Mouse (Mus musculus): ENCODE data around the gene Pik3r5.

Gene Pik3r5

DNA sequence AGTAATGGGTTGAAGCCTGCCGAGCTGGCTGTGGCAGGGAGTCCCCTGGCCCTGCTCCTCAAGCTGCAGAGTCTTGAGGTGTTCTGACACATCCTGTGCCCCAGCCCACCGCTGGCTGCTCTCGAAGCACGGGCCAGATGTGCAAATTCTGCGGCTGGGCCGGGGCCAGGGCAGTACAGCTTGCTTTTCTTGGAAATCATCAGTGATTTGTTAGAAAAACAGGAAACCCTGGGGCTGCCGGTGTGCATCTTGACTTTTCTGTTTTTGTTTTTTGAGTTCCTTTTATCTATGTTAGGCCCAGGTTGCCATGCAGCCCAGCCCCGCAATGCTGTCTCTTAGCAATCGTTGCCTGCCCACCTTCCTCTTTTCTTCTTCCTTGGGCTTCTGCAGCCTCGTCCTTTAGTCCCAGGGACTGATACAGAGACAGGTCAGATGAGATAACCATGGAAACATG, 19.4 kb downstream of the Pik3r5 start:
- DNase-seq (ENCODE audit: low read depth), result no peak

DNA sequence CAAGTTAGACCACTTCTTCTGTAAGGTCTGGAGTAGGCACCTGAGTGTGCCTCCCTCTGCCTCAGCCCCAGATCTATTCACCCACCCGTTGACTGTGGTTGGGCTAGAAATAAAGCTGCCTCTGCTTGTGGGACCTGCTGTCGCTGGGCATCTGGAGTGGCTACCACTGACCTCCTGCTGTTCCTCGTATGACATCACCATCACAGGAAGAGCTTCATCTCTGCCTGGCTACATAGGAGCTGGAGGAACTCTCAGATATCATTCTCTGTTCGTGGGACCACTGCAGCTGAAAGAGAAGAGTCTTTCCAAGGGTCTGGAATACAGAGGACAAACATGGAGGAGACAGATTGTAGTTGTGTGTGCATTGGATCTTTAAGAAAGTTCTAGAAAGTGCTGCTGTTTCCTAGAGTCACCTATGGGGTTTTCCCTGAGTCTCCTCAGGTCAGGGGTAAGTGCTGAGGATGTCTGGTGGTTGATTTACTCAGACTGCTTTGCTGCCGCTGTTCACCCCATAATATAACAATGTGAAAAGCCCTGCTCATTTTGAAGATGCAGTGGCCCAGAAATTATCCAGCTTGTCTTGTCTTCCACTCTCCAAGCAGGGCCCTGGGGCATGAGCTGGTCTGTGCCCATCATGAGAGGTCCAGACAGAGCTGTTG, 20.0 kb downstream of the Pik3r5 start:
- no peak for DNase-seq (ENCODE audit: low read depth)

DNA sequence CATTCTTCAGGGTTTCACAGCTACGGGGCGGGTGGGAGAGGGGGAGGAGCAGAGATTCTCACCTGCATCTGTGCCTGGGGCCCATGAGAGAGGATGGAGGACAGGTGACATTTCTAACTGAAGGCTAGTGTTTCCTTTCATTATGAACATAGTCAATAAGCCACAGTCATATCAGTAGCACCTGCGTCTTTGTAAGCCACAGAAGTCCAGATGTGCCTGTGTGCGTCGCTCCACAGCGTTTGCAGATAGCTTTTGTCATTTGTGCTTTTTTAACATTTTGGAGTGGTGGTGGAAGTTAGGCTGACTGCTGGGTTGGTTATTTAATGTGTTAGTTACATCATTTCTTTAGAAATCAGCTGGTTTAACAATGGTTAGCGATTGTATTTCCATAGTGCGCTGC, 20.8 kb downstream of the Pik3r5 start:
- DNase-seq (ENCODE audit: low read depth), result no peak

DNA sequence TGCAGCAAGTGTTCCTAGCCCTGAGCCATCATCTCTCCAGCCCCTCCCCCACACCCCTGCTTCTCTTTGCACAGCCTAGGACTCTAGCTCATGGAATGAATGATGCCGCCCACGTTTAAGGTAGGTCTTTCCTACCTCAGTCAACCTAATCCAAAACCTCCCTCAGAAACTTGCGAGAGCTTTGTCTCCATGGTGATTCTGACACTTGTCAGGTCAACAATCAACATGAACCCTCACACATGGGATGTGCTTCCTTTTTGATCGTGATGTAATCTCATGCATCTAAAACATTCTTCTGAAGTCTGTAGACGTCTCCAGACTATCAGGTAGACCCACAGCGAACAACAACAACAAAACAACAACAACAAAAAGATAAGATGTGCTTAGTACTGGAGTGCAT, 21.4 kb downstream of the Pik3r5 start:
- DNase-seq (ENCODE audit: low read depth), result no peak

DNA sequence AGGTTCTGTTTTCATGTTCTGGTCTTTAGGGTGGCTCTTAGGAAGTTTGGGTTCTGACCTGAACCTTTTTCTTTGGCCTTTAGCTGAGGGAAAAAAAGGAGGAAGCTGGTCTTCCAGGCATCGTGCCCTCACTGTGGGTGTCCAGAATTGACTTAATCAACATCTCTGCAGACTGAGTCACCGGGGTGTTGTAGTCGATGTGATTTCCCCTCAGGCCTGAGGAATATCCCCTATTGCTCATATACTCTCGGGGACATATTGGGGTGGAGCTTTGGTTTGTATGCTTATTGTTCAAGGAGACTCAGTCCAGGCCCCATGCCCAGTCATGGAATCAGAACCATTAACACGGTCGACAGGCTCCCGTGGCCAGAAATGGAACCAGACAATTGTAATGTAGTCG, 26.2 kb downstream of the Pik3r5 start:
- DNase-seq (ENCODE audit: low read depth), result peak; percentile 72

DNA sequence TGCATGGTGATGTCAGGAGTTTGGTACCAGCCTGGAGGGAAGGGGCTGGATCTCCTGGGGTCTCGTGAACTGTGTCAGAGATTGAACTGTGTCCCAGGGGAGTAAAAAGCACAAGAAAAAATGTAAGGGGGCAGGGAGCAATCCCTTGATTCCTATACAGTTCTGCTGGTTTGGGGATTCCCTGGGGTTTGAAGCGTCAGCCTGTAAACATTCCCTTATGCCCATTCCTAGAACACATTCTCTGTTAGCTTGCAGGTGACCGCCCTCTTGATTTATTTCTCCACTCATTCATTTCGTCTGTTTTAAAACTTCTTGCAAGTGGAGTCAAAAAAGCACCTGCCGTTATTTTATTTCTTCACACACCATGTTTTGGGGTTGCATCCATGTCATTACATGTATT, 27.1 kb downstream of the Pik3r5 start:
- DNase-seq (ENCODE audit: low read depth), result no peak

DNA sequence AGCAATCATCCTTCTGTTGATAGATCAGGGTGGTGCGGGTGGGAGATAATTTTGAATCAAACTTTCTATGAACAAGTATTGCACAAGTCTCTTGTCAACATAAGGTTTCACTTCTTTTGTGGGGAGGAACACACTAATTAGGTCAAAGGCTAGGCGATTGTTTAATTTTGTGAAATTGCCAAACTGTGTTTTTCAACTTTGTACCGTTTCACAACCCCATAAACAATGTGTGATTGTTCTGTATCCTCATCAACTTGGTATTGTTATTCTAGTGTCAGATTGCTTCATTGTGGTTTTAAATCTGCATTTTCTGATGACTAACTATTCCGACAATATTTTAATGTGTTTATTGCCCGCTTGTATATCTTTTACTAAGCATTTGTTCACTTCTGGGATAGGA, 27.6 kb downstream of the Pik3r5 start:
- DNase-seq (ENCODE audit: low read depth), result peak; percentile 49

DNA sequence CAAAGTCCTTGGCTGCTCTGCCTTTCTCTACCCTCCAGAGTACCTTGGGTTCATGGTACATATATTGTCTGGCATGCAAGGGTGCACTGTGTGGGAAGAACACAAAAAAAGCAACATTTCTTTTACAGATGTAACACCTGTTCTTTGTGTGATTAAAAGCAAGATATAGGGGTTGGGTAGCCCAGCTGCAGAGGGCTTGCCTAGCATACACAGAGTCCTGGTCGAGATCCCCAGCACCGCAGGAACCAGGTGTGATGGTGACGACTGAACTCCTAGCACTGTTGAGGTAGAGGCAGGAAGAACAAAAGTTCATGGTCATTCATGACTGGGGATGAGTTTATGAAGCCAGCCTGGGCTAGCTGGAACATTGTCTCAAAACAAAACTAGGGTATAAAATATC, 30.8 kb downstream of the Pik3r5 start:
- DNase-seq (ENCODE audit: low read depth), result no peak

DNA sequence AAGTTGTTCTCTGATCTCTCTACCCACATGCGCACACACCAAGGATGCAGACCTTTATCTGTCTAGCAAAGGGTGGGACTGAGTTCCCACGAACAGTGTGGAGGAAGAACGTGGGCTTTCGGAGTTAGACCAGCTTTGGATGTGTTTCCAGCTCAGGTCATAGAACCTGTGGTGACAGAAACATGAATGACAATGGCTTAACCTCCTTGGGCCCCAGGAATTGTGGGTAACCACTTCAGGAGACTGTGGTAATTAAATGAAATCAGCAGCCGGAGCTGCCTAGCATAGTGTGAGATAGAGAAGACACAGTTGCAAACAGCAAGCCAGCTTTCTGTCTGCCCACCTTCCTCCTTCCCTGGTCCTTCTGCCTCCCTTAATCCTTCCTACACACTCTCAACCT, 32.3 kb downstream of the Pik3r5 start:
- DNase-seq (ENCODE audit: low read depth), result no peak

DNA sequence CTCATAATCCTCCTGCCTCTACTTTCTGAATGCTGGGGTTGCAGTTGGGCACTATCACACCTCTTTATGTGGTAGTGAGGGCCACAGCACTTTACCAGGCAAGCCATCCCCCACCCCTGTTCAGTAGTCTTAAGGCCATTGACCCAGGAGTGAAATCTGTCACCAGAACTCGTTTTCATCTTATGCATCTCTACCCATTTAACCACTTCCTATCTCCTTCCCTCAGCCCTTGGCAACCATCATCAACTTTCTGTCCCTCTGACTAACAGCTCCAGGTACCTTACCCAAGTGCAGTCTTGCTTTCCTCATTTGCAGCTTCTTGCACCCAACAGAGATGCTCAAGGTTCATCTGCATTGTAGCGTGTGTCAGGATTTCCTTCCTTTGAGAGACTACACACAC, 33.2 kb downstream of the Pik3r5 start:
- no peak for DNase-seq (ENCODE audit: low read depth)

DNA sequence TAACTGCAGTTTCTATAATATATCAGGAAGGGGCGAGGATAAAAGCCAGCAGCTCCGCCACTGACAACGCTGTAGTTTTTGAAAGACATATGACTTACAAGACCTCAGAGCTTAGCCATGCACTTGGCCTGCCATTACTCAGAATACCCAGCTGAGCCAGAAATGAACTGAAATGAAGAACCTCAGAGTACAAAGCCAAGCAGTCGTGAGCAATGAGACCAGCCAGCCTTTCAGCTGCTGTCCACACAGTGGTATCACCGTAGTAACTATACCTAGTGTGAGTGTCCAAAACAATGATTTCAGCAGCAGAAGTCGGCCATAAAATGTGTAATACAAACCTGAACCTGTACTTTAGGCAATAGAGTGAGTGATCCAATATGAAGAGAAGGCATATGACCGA, 35.5 kb downstream of the Pik3r5 start:
- DNase-seq (ENCODE audit: low read depth), result peak; percentile 7

DNA sequence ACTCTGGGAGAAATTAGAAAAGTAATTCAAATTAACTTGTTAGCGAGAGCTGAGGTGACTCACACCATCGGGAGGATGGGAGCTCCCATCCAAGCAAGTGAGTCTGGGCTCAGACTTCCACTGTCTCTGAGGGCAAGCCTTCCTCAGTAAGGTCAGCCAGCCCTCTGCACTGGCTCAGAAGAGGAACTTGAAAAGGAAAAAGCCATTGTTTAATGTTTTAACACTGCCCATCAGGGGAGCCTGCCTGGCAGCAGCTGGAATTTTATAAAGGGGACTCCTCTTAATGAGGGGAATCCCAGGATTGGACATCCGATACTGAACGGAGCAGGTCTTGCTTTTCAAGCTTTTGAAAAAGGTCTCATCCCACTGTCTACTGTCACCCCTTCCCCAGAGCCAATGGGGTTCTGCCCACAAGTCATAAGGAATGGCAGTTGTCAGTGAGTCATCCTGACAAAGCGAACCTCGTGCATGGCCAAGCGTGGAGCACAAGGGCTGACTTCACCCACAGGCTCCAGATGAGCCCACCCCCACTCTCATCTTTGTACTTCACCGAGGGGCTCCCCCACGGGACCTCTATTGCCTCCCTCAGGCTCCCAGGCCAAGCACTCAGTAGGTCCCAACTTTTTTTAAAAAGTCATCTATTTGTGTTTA, 36.2 kb downstream of the Pik3r5 start:
- peak; percentile 19 for DNase-seq (ENCODE audit: low read depth)

DNA sequence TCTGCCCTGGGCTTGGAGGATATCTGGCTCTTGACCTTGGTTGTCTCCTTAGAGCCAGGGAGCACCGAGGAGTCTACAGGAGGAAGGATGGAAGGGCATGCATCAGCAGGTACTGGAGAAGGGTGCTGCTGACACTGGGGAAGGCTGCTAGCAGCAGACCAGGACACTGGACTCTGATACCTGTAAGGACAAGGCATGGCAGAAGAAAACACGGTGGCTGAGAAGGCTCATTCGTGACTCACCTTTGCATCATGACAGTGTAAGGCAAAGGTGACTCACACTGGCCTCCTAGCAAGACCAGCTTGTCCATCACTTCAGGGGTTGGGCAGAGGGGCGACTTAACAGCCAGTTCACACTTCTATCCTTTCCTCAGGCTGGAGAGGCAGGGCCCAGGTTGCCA, 37.0 kb downstream of the Pik3r5 start:
- no peak for DNase-seq (ENCODE audit: low read depth)

DNA sequence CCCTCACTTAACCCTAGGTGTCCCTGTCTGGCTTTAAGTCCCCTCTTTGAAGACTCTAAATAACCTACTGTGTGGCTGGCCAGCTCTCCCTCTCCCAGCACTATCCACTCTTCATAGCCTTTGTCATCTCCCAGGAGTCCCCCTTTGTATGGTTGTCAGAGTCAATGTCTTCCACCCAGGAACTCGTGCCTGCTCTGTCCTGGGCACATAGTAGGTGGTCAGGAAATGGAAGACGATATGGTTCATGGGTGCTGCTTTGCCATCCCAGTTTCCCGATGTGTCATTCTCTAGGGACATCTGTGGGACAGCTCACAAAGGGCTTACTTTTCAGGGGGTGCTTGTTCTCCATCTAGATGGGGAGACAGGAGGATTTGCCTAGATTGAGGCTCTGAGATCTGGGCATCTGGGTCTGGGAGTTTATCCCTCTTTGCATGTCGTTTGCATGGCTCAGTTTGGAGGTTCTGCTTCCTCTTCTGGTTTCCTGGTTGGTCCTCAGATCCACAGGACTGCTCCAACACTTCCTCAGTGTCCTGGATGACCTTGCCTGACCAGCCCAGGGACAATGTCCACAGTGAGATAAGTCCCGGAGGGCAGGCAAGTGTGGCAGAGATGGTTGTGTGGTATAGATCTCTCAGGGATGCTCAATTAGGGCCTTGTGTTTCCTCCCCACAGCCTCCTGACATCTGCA, 40.4 kb downstream of the Pik3r5 start:
- no peak for DNase-seq (ENCODE audit: low read depth)

DNA sequence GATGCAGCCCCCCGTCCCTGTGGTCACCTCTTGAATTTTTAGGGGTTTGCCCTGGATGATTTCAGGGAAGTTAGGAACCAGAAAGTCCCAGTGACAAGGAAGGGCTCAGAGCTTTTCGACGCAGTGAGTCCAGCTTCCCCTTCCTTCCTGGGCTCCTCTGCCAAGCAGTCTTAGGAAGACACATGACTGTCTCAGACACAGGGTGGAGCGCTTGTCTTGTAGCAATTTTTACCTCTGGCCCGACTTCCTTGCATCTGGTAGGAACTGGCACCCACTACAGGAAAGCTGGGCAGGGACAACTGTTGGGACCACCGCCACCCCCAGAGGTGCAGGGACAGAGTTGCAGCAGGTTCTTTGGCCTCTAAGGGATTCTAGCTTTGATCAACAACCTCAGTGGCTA, 42.7 kb downstream of the Pik3r5 start:
- no peak for DNase-seq (ENCODE audit: low read depth)

DNA sequence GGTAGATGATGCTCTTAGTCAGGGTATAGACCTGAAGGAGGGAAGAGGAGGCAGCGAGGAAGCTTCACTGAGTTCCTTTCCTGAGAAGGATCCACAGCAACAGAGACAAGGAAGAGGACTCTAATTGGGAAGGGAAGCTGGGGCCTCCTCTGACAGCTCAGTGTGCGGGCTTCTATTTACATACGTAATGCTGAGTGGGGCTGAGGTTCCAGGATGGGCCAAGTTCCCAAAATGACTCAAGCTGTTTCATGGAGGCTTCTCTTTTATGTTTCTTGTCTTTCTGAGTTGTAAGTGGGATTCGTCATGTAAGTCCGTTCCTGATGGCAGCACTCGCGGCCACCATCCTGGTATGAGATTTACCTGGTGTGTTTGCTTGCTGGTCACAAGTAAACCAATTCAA, 43.8 kb downstream of the Pik3r5 start:
- no peak for DNase-seq (ENCODE audit: low read depth)

DNA sequence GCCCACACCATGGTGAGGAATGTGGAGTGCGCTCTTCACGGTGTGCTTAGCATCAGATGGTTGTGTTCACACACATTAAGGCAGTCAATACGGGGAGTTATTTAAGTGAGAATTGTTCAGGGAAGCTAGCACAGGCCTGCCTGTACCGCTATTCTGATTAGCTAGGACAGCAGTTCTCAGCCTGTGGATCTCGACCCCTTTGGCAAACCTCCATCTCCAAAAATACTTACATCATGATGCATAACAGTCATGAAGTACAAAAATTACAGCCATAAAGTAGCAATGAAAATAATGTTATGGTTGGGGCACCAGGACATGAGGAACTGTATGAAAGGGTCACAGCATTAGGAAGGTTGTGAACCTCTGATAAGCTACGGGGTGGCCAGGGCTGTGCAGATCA, 45.7 kb downstream of the Pik3r5 start:
- DNase-seq (ENCODE audit: low read depth), result no peak

DNA sequence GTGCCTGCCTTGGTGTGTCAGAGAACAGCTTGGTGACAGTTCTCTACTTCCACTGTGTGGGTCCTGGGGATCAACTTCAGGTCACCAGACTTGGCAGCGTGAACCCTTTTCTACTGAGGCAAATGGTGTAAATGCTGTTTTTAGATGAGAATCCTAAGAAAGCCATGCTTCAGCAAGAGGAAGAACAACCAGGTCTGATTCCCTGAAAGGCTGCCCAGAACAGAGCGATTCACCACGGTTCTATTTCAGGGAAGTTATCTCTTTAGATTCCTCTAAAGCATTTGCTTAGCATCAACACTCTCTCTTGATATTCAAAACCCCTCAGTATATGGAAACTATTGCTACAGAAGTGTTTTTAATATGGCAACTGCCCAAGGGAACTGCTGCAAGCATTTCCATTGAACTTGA, 46.7 kb downstream of the Pik3r5 start:
- DNase-seq (ENCODE audit: low read depth), result no peak

DNA sequence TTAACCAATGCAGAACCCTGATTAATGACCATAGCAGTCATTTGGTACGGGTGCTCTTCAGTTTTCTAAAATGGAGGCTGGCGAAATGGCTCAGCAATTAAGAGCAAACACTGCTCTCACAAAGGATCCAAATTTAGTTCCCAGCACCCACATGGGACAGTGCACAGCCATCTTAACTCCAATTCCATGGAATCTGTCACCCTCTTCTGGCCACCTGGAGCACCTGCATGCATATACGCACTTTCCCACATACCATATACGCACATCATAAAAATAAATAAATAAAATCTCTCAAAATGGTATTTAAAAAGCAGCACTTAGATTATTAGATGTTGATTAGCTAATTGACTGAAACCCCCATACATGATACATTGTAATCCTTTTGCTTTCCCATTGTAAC, 48.7 kb downstream of the Pik3r5 start:
- DNase-seq (ENCODE audit: low read depth), result no peak

DNA sequence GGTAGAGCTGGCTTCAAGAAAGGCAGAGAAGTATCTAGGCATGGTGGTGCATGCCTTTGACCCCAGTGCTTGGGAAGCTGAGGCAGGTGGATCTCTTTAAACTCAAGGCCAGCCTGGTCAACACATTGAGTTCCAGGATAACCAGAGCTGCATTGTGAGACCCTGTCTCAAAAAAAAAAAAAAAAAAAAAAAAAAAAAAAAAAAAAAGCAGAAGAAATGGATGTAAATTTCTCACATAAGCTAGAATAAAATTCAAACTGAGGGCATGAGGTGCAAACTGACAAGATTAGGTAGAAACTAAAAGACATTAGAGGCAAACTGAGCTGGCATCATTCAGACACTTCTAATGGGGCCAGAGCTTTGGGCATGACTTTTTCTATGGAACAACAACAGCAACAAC, 50.1 kb downstream of the Pik3r5 start:
- DNase-seq (ENCODE audit: low read depth), result no peak

DNA sequence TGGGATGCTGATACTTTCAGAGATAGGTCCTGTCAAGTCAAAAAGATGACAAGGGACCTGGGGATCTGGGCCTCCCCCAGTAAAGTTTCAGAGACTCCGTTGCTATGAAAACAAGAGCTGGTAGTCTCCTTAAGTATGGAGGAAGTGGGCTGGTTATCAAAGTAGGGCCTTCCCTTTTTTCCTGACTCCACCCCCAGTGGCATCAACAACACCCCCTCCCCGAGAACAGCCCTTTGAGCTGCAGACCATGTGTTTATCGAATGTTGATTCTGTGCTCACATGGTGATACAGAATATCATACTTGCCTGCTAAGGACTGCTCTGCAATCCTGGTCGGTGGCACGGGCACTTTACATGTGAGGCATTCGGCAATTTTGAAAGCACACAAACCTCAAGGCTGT, 51.3 kb downstream of the Pik3r5 start:
- no peak for DNase-seq (ENCODE audit: low read depth)

DNA sequence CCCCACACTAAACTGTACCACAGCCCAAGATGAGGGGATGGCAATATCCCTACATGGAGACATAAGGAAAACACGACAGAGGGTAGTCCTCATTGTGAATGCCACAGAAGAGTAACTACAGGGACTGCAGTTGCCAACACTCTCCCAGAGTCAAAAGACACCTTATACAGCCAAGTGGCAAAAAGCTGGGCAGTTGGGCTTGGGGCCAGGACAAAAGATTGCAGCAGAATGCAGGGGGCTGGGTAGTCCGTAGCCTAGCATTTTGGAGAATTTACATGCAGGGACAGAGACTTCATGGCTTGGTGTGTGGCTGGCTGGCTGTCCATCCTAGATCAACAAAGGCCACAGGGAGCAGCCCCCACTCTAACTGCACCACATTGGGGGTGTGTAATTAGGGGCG, 52.5 kb downstream of the Pik3r5 start:
- DNase-seq (ENCODE audit: low read depth), result no peak

DNA sequence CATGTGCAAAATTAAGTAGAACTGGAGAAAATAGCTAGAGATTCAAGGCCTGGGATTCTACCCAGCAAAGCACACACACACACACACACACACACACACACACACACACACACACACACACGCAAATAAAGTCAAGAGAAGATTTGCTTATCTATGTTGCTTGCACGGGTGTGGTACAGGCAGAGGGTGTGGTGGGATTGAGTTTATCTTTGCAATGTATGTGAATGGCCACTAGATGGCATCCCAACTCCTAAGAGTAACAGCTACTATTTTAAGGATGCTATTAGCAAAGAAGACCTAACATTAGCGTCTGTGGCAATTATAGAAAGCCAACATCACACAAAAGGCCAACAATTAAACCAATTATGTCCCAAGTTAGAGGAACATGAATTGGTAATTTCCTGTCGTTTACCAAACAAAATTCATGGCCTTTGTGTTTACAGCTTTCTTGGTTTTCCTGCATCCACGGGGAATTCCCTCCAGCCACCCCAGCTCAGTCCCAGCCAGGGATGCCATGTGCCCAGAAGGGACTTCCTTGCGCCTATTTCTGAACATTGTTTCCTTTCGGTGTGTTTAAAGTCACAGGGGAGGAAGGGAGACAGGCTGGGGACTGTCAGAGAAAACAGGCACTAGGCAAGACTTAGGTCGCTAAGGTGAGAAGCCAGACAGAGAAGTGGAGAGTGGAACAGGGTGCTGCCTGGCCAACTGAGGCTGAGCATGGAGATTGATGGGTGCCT, 53.5 kb downstream of the Pik3r5 start:
- DNase-seq (ENCODE audit: low read depth), result peak; percentile 19
